Mouse (Mus musculus): ENCODE measurements around the gene Baiap2l1. TPM values are rescaled to one million over a fixed set of nuclear protein-coding genes. Genes with fewer than 3 reads are reported as not detected.
A peak's percentile ranks its signal among the peaks of the same experiment; 100 is the strongest.
"Not testable (repeated sequence)": the region's sequence is repeated elsewhere in the genome, so short reads cannot be mapped to it uniquely, and the experiment has no call there.

The Baiap2l1 gene
- polyA plus RNA-seq, 1 experiment from 2014 or later, result 13.3 TPM

DNA sequence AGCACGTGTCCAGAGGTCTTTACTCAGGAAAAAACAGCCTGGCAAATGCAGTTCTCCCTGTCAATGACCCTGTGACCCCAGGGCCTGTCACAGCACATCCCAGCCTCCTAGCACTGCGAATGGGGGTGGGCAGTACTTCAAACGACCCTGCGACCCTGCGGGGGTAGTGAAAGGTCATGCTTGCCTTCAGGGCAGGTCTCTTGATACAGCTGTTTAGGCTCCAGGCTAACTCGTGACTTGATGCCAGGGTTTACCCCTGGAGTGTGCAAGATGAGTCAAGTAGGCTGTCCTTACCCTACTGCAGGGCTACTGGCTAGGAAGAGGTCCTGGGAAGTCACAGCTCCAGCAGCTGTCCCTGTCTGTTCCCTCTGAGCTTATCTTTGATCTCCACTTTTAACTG lies 13.1 kb upstream of the Baiap2l1 start:
- Histone ChIP-seq H3K4me3 (ENCODE audit: low read depth, low read length) (no peak overlapping the region), H3K9me3 (ENCODE audit: low read length) (no peaks in the 10 kb centered on the region), H3K9ac (replicated peaks) (no peak overlapping the region), H3K27me3 (ENCODE audit: insufficient read depth, low read length) (no peaks in the 10 kb centered on the region), H3K4me1 (ENCODE audit: insufficient read depth) (0 out of 2 replicates have a peak, but pooled peaks cover 3% of the 10 kb centered on the region), H3K36me3 (replicated peaks; ENCODE audit: insufficient read depth, low read length) (no peaks in the 10 kb centered on the region), H3K27ac (ENCODE audit: low read depth) (peak overlapping the region; percentile 89), H3K4me2 (ENCODE audit: low read depth, low read length) (no peak overlapping the region)
- 18% methylated on average over 6 of the region's 6 CpGs for WGBS (ENCODE audit: insufficient replicate concordance)
- peak; percentile 61 for ATAC-seq
- TF ChIP-seq EP300 (IDR thresholded peaks at IDR 0.05; ENCODE audit: low read depth) (no peak; the same call in 1 of the 2 replicates), CTCF (IDR thresholded peaks at IDR 0.05; ENCODE audit: low read depth) (no peak)
- peak; percentile 49 for DNase-seq

- no peak overlapping the region for H3K27ac ChIP-seq (ENCODE audit: low read depth)
- H3K9ac ChIP-seq (replicated peaks), result no peak overlapping the region
- no peaks in the 10 kb centered on the region for H3K27me3 ChIP-seq (ENCODE audit: insufficient read depth, low read length)
- H3K4me1 ChIP-seq (ENCODE audit: insufficient read depth), result 0 out of 2 replicates have a peak, but pooled peaks cover 3% of the 10 kb centered on the region
- ATAC-seq, result no peak
- no peak for DNase-seq
- H3K36me3 ChIP-seq (replicated peaks; ENCODE audit: insufficient read depth, low read length), result no peaks in the 10 kb centered on the region
- 69% methylated on average over 9 of the region's 9 CpGs for WGBS (ENCODE audit: insufficient replicate concordance)
- H3K4me2 ChIP-seq (ENCODE audit: low read depth, low read length), result no peak overlapping the region
- H3K9me3 ChIP-seq (ENCODE audit: low read length), result no peaks in the 10 kb centered on the region
- no peak overlapping the region for H3K4me3 ChIP-seq (ENCODE audit: low read depth, low read length)
- no peak for TF ChIP-seq CTCF (IDR thresholded peaks at IDR 0.05; ENCODE audit: low read depth)
- no peak for TF ChIP-seq EP300 (IDR thresholded peaks at IDR 0.05; ENCODE audit: low read depth)
Observed at GRCm38 (mm10) chr5:144368661-144369205, 10.8 kb upstream of the Baiap2l1 start.

DNA sequence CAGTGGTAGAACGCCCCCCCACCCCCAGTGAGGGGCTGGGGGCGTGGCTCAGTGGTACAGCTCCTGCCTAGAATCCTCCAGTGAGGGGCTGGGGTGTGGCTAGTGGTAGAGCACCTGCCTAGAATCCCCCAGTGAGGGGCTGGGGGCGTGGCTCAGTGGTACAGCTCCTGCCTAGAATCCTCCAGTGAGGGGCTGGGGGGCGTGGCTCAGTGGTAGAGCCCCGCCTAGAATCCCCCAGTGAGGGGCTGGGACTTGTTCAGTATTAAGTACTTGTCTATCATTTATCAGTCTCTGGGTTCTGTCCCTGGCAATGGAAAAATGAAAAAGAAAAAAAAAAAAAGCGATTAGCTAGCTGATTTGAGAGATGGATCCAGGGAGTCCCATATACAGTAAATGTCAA lies 8.6 kb upstream of the Baiap2l1 start:
- not testable (repeated sequence) for H3K9me3 ChIP-seq (ENCODE audit: low read length); H3K4me2 ChIP-seq (ENCODE audit: low read depth, low read length); H3K9ac ChIP-seq (replicated peaks); H3K27me3 ChIP-seq (ENCODE audit: insufficient read depth, low read length); H3K4me1 ChIP-seq (ENCODE audit: insufficient read depth); ATAC-seq; DNase-seq; H3K36me3 ChIP-seq (replicated peaks; ENCODE audit: insufficient read depth, low read length); H3K4me3 ChIP-seq (ENCODE audit: low read depth, low read length); H3K27ac ChIP-seq (ENCODE audit: low read depth)
- 59% methylated on average over 6 of the region's 6 CpGs for WGBS (ENCODE audit: insufficient replicate concordance)

- 59% methylated on average over 11 of the region's 11 CpGs for WGBS (ENCODE audit: insufficient replicate concordance)
- Histone ChIP-seq H3K27ac (ENCODE audit: low read depth) (peak overlapping the region; percentile 66), H3K27me3 (ENCODE audit: insufficient read depth, low read length) (no peaks in the 10 kb centered on the region), H3K9ac (replicated peaks) (no peak overlapping the region), H3K36me3 (replicated peaks; ENCODE audit: insufficient read depth, low read length) (no peaks in the 10 kb centered on the region), H3K9me3 (ENCODE audit: low read length) (no peaks in the 10 kb centered on the region), H3K4me3 (ENCODE audit: low read depth, low read length) (no peak overlapping the region), H3K4me2 (ENCODE audit: low read depth, low read length) (0 out of 2 replicates have a peak overlapping the region, but pooled peaks have one; percentile 9), H3K4me1 (ENCODE audit: insufficient read depth) (no peaks in the 10 kb centered on the region; the same call in 1 of the 2 replicates)
- TF ChIP-seq EP300 (IDR thresholded peaks at IDR 0.05; ENCODE audit: low read depth), result peak; percentile 26; the same call in 1 of the 2 replicates
- no peak for TF ChIP-seq CTCF (IDR thresholded peaks at IDR 0.05; ENCODE audit: low read depth)
- ATAC-seq (peak; percentile 82), DNase-seq (peak; percentile 33)
Observed at GRCm38 (mm10) chr5:144364680-144365357, 6.9 kb upstream of the Baiap2l1 start.

- DNase-seq (no peak), ATAC-seq (no peak)
- Histone ChIP-seq H3K27me3 (ENCODE audit: insufficient read depth, low read length) (peaks cover 16% of the 10 kb centered on the region), H3K4me2 (ENCODE audit: low read depth, low read length) (no peak overlapping the region), H3K9me3 (ENCODE audit: low read length) (no peaks in the 10 kb centered on the region), H3K4me1 (ENCODE audit: insufficient read depth) (peaks cover 13% of the 10 kb centered on the region), H3K9ac (replicated peaks) (no peak overlapping the region), H3K27ac (ENCODE audit: low read depth) (no peak overlapping the region), H3K4me3 (ENCODE audit: low read depth, low read length) (no peak overlapping the region), H3K36me3 (replicated peaks; ENCODE audit: insufficient read depth, low read length) (no peaks in the 10 kb centered on the region)
- TF ChIP-seq CTCF (IDR thresholded peaks at IDR 0.05; ENCODE audit: low read depth) (no peak), EP300 (IDR thresholded peaks at IDR 0.05; ENCODE audit: low read depth) (no peak)
- 66% methylated on average over 6 of the region's 6 CpGs for WGBS (ENCODE audit: insufficient replicate concordance)
Observed at GRCm38 (mm10) chr5:144360346-144360745, 2.4 kb upstream of the Baiap2l1 start.

GRCm38 (mm10) chr5:144359886-144360285 lies 2.0 kb upstream of the Baiap2l1 start:
- H3K4me3 ChIP-seq (ENCODE audit: low read depth, low read length), result no peak overlapping the region
- 69% methylated on average over 6 of the region's 6 CpGs for WGBS (ENCODE audit: insufficient replicate concordance)
- no peak overlapping the region for H3K4me2 ChIP-seq (ENCODE audit: low read depth, low read length)
- H3K9me3 ChIP-seq (ENCODE audit: low read length), result no peaks in the 10 kb centered on the region
- H3K4me1 ChIP-seq (ENCODE audit: insufficient read depth), result peaks cover 13% of the 10 kb centered on the region
- TF ChIP-seq CTCF (IDR thresholded peaks at IDR 0.05; ENCODE audit: low read depth) (no peak), EP300 (IDR thresholded peaks at IDR 0.05; ENCODE audit: low read depth) (no peak)
- no peaks in the 10 kb centered on the region for H3K36me3 ChIP-seq (replicated peaks; ENCODE audit: insufficient read depth, low read length)
- H3K27ac ChIP-seq (ENCODE audit: low read depth), result no peak overlapping the region
- DNase-seq (no peak), ATAC-seq (no peak)
- H3K9ac ChIP-seq (replicated peaks), result no peak overlapping the region
- peaks cover 16% of the 10 kb centered on the region for H3K27me3 ChIP-seq (ENCODE audit: insufficient read depth, low read length)

Data from liver, postnatal 0 days (tissue).